Mouse (Mus musculus) layer of hippocampus, adult 2 months (tissue): ENCODE measurements around the gene Gm5926. TPM values are rescaled to one million over a fixed set of nuclear protein-coding genes. Genes with fewer than 3 reads are reported as not detected.
"Not testable (repeated sequence)": the region's sequence is repeated elsewhere in the genome, so short reads cannot be mapped to it uniquely, and the experiment has no call there.

Experiments
- DNase-seq, 2 experiments: peaks; one replicate each; pipeline ENCODE4 v3.0.0; 2022; ENCODE audit warnings: low spot score in 2 of 2
- H3K27ac ChIP-seq: fragments of 200-600 bp; 2 replicates; pipeline ENCODE4 v1.8.1; 2022
- H3K4me3 ChIP-seq: fragments of 200-600 bp; 2 replicates; pipeline ENCODE4 v1.8.1; 2022; ENCODE audit warnings: mild to moderate bottlenecking
- long read RNA-seq, 2 experiments: library from polyadenylated mRNA; stranded (forward); transcript quantifications; one replicate each; pipeline ENCODE4 v2.0.0; 2021; ENCODE audit warnings: borderline mapping rate in 2 of 2
- total RNA-seq, 2 experiments: library from RNA; stranded (reverse); gene quantifications; 2 replicates each; pipeline ENCODE4 v1.2.3; 2021

Gm5926 gene
- not detected for total RNA-seq
- long read RNA-seq, experiment 1 = 0 reads
- long read RNA-seq, experiment 2 = 0 reads

DNA sequence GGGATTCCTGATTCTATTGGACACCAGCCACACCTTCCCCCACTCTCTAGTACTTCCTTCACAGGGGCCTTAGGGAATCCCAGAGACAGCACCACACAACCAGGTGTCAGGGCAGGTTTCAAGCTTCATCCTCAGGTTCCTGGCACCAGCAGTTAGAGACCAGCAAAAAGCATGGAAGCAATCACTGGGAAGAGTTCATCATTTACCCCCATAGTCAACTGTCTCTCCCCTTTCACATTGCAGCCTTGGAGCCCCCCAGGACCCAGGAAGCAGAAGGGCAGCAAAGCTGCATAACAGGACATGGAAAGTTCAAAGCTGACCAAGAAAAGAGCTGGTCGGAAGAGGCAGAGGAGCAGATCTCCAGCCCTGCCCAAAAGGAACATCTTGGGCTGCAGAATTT lies at the start of gene Gm5926:
Gene Gm5926, plus strand, starts transcription at position 301 of the 400 bp plus-strand sequence.
- H3K27ac ChIP-seq, H3K4me3 ChIP-seq, DNase-seq: not testable (repeated sequence)

DNA sequence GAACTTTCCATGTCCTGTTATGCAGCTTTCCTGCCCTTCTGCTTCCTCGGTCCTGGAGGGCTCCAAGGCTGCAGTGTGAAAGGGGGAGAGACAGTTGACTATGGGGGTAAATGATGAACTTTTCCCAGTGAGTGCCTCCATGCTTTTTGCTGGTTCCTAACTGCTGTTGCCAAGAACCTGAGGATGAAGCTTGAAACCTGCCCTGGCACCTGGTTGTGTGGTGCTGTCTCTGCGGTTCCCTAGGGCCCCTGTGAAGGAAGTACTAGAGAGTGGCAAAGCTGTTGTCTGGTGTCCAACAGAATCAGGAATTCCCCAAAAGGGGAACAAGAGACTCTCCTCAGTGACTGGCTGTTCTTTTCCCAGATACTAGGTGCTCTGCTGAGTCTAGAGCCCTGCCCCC lies 49.5 kb upstream of the Gm5926 start:
- H3K27ac ChIP-seq, H3K4me3 ChIP-seq, DNase-seq: not testable (repeated sequence)

DNA sequence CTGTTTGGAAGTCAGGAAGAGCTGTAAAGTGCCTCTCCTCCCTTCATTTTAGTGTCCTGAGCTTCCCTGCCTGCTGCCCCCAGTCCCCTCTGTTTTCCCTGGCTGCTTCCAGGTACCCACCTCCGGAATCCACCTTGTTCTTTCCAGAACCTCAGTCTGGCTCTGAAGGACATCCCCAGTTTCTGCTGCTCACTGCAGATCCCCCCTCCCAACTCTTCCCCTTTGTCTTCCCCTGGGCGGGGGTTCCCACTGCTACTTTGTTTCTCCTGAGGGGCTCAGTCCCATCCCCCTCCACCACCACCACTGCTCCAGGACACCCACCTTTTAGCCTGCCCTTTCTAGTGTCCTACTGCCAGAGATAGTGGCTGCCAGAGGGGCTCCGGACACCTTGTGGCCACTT lies 49.1 kb upstream of the Gm5926 start:
- not testable (repeated sequence) for H3K27ac ChIP-seq, DNase-seq, H3K4me3 ChIP-seq

Other genes starting within 250 kb of the Gm5926 start
- not detected for gene Btbd35f1, start 90.7 kb upstream of the Gm5926 start, total RNA-seq
- gene Btbd35f21, start 75.4 kb downstream of the Gm5926 start, total RNA-seq = not detected
- not detected for gene Btbd35f30, start 243.9 kb downstream of the Gm5926 start, total RNA-seq